Mouse (Mus musculus) lung, postnatal 0 days (tissue): ENCODE measurements at regions not wholly inside any gene's neighbourhood (a gene's known extent, or its start where the extent isn't known, plus 50 kb on each side); places are given as distances from the start of the nearest gene placed in this dataset.

Experiments used
- CTCF ChIP-seq: IDR thresholded peaks from 2 replicates; pipeline ENCODE4 v1.5.1; 2016; ENCODE audit warnings: antibody characterized with exemption, mild to moderate bottlenecking
- EP300 ChIP-seq: IDR thresholded peaks from 2 replicates; pipeline ENCODE4 v1.6.1; 2016; ENCODE audit warnings: antibody characterized with exemption, mild to moderate bottlenecking, control low read depth

- no peak for TF ChIP-seq CTCF
- no peak for TF ChIP-seq EP300
Measured at GRCm38 (mm10) chr17:83906751-83907537, 59.2 kb upstream of the Haao start.
